Mouse (Mus musculus) right cerebral cortex, adult 2 months (tissue): ENCODE measurements at regions not wholly inside any gene's neighbourhood (a gene's known extent, or its start where the extent isn't known, plus 50 kb on each side); places are given as distances from the start of the nearest gene placed in this dataset.
A peak's percentile ranks its signal among the peaks of the same experiment; 100 is the strongest.

Source experiments
- DNase-seq, 2 experiments: peaks; one replicate each; pipeline ENCODE4 v3.0.0; 2021 to 2022; ENCODE audit warnings: low spot score in 2 of 2

- no peak for DNase-seq
Measured at GRCm38 (mm10) chr3:56793054-56793453, 508.7 kb downstream of the Tm4sf1 start.

GRCm38 (mm10) chr3:56789155-56789554 lies 512.6 kb downstream of the Tm4sf1 start:
- peak in 1 of 2 experiments; percentile 10 for DNase-seq

- no peak for DNase-seq
Measured at GRCm38 (mm10) chr3:56773920-56774319, 527.9 kb downstream of the Tm4sf1 start.

DNA sequence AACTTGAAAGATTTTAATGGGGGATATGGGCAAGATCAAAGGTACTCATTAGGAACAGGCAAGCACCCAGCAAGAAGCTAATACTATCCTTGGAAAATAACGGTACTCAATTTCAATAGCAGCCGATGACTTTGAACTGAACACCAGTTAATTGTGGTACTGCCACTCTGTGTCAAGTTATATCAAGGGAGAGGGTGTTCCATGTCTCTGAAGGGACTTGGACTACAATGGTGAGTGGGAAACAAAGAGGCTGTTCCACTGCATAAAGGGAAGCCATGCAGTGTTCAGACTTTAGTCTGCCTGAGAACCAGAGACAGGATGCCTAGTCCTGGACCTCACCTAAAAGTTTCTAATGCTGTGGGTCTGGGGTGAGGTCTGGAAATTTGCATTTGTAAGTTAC lies 531.6 kb downstream of the Tm4sf1 start:
- DNase-seq = no peak

DNA sequence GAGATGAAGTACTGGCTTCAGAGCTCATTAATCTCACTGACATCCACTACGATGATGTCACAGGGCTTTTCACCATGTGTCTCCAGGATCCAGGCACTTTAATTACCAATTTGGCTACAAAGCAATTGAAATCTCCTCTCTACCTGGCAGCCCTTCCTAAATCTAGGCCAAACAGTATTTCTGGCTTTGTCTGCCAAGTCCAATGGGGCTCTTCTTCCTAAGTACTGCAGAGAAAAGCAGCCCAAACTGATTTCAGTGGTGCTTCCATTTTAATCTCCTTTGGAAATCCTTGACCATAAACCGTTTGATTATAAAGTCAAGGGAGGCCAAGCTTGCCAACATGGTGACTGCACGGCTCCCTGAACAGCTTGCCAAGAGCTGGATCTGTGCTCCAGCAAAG lies 534.7 kb downstream of the Tm4sf1 start:
- DNase-seq = no peak

DNA sequence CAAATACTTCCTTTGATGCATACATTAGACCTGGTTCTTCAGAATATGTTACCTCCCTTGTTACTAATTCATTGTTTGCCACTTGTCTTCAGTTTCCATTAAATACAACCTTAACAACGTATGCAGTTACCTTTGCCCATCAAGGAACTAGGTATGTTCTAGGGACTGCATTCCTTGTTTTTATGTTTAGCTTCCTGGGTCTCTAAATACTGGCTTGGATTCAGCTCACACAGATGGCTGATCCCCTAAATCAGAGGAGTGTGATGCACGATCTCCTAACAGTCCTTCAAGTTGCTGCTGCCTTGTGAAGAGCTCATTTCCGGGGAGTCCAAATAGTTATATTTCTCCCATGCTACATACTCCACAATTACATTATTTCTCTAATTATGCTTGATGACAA lies 537.5 kb downstream of the Tm4sf1 start:
- DNase-seq = no peak

DNA sequence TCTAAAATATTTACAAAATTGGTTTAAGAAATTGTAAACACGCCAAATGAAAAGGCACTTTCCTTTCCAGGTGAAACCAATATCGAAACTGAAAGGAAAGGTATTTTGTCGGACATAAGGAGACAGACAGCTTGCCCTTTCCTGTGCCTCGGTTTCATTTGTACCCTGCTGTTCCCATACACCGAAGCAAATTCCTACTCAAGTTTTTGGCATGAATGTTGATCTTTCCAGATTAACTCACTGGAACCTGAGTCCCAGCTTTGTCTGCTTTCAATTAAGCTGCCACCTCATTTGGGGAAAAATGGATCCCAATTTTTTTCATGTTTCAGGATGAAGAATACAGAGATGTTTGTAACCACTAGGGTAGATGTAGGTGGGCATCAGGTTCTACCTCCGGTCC lies 537.9 kb downstream of the Tm4sf1 start:
- no peak for DNase-seq

GRCm38 (mm10) chr3:56753654-56754053 lies 548.1 kb downstream of the Tm4sf1 start:
- DNase-seq = no peak

GRCm38 (mm10) chr3:56751926-56752325 lies 549.9 kb downstream of the Tm4sf1 start:
- no peak for DNase-seq

GRCm38 (mm10) chr3:56740902-56741301 lies 557.4 kb upstream of the Nbea start:
- DNase-seq = no peak

- DNase-seq = no peak
Measured at GRCm38 (mm10) chr3:56739451-56739850, 556.0 kb upstream of the Nbea start.

DNA sequence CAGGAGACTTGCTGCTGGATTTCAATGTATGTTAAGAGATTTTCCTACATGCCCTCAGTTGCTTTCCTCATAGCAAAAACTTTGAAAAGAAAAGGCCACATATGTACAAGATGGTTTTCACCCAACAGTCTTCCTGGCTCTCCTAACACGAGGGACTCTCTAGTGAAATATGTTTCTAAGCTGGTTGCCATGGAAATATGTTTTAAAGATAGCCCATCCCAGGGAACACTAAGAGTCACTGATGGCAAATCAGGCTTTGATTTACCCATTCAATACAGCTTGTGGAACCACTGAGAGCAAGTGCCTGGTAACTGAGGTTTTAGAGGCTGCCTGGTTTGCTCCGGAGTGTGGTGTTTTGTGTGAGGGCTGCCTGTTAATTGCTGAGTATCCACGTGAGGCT lies 547.3 kb upstream of the Nbea start:
- peak; percentile 10 to 13 for DNase-seq

GRCm38 (mm10) chr3:56724991-56725390 lies 541.5 kb upstream of the Nbea start:
- no peak for DNase-seq

DNA sequence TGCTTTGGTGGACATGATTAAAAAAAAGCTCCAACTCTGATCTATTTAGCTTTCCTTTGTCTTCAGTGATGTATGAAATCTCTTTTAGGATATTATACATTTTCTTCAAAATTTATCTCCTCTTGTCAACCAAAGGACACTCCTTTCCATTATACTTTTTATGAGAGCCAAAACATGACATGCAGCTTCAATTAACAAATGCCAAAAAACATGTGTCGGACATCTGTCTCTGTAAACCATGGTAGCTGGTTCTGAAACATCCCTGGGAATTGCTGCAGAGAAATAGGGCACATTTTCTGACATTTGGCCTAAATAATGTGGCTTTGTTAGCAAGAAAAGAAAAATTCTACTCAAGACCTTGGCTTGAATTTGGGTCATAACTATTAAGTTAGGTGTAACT lies 524.8 kb upstream of the Nbea start:
- DNase-seq = no peak

GRCm38 (mm10) chr3:56707312-56707711 lies 523.8 kb upstream of the Nbea start:
- no peak for DNase-seq

DNA sequence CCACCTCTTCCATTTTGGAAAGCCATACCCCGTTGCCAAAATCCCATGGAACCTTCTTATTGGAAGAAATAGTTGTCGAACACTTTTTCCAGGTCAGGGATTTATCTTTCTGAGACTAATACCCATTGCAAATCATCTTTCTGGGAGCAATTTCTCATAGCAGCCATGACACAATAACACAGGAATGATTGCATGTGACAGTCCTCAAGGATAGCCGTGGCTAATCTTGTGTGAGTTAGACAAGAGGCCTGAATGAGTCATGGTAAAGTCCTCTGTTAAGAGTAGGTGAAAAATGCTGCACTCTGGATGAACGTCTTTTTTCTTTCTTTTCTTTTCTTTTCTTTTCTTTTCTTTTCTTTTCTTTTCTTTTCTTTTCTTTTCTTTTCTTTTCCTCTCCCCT lies 522.5 kb upstream of the Nbea start:
- DNase-seq = no peak

DNA sequence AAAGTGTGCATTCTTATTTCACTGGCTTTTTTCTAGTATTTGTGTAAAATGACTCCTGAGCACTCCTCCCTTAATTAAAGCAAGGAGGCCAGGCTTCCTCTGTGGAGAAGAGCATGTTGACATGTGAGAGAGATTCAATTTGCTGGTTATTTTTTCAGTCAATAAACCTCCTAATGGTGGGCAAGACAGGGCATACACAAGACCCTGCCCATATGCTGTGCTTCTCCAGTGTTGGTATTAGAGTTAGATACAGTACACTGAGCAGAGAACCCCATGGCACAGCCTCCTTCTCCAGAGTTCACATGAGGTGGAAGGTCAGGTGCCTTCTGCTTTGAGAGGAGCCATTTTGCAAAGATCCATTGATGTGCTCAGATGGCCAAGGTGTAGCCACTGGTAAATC lies 515.4 kb upstream of the Nbea start:
- no peak for DNase-seq

- DNase-seq = peak; percentile 35 to 38
Measured at GRCm38 (mm10) chr3:56698248-56698647, 514.7 kb upstream of the Nbea start.

DNA sequence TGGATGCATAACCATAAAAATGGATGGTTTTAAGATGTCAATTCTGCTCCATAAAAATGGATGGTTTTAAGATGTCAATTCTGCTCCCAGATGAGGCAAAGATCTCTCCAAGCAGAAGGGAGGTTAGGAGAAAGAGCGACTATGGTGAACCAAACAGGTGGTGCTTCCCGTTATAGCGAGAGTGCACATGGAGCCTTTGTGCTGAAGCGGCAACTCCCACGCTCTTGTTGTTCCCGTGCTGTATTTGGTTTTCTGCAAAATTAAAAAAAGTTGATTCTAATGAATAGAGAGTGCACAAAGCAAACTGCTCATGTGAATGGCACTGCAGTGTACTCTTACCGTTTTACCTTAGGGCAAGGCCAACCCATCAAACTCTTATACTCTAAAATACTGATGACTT lies 497.5 kb upstream of the Nbea start:
- peak in 1 of 2 experiments; percentile 11 for DNase-seq

GRCm38 (mm10) chr3:56668829-56669228 lies 485.3 kb upstream of the Nbea start:
- no peak for DNase-seq

DNA sequence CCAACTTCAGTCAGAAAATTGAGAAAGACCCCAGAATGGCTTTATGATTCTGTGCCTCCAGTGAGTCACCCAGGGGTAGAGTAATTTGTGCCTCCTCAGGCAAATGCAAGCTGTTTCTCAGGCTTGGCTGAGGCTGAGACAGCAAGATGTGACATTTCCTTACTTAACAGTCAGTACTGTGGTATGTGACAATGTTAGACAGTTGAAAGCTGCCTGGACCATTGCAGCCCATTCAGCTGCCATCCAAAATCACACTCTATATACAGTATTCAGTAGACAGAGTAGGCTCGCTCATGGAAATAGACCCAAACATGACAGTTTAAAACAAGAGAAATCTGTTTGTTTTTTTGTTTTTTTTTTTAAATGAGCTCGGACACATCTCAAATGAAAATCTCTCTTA lies 477.1 kb upstream of the Nbea start:
- DNase-seq = no peak

DNA sequence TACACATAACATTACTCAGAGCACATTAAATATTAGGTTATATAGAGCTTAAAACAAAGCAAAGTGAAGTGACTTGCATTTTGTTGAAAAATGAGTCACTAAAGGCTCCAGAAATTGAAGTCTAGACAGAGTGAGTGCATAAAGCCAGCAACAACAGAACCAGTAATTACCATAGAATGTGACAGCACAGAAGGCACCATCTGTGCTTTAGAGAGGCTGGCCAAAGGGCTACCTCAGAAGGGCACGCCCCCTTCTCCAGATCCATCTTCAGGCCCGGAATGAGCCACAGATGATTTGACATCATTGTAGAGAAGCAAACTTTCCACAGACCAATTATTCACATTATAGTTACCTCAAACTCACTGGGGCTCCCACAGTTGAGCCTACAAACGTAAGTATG lies 463.8 kb upstream of the Nbea start:
- DNase-seq = no peak
